17 mouse cellular contexts compared by ENCODE assay signal in the genomic region with DNA sequence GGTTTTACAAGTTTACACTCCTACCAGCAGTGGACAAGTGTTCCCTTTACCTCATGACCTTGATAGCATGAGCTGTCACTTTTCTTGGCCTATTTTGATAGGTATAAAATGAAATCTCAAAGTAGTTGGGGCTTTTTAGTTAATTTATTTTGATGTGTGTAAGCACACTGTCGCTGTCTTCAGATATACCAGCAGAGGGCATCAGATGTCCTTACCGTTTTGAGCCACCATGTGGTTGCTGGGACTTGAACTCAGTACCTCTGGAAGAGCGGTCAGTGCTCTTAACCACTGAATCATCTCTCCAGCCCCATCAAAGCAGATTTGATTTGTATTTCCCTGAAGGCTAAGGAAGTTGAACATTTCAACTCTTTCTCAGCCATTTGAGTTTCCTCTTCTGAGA. TPM values are rescaled to one million over a fixed set of nuclear protein-coding genes. Genes with fewer than 3 reads are reported as not detected.
DNase-seq lines count a peak whose midpoint lies in the region; ATAC-seq and TF ChIP-seq lines count a peak whose summit lies in the region.
"Had no signal": no experiment of that assay in that cellular context is flagged by ENCODE, and none has a peak within 500 bp of the region (broad histone marks: within the 10 kb centered on the region; RNA-seq: fewer than 3 reads in every experiment).

No protein-coding gene starts in this region.

- TF ChIP-seq POLR2A in MEL (IDR thresholded peaks at IDR 0.05; ENCODE audit: control insufficient read depth in 1 of 2, insufficient read depth in 1 of 2, low read depth in 1 of 2, low read length in 2 of 2, poor library complexity in 1 of 2) = no peak
- no peak for TF ChIP-seq POLR2A in brain, embryonic 14.5 days (IDR thresholded peaks at IDR 0.05; ENCODE audit: borderline replicate concordance, extremely low read depth, insufficient read depth, insufficient read length, poor library complexity, severe bottlenecking)

- TF ChIP-seq EP300 in MEL (IDR thresholded peaks at IDR 0.05; ENCODE audit: low read depth in 1 of 2, low read length in 2 of 2) = no peak

- no peak overlapping the region for H3K4me3 ChIP-seq in intestine, postnatal 0 days (ENCODE audit: low read depth, low read length)
- no peak overlapping the region for H3K4me3 ChIP-seq in intestine, embryonic 15.5 days (replicated peaks)
- H3K4me3 ChIP-seq in MEL (ENCODE audit: control insufficient read depth in 1 of 2, insufficient read depth in 1 of 2, low read depth in 2 of 2, low read length in 2 of 2) = no peak overlapping the region
- H3K4me3 ChIP-seq: heart, embryonic 15.5 days; midbrain, embryonic 12.5 days had no signal

- no peaks in the 10 kb centered on the region for H3K4me1 ChIP-seq in intestine, postnatal 0 days (replicated peaks; ENCODE audit: control insufficient read depth, insufficient read depth, low read length)
- no peaks in the 10 kb centered on the region for H3K4me1 ChIP-seq in intestine, embryonic 15.5 days (replicated peaks)
- H3K4me1 ChIP-seq in MEL (ENCODE audit: control insufficient read depth in 1 of 2, insufficient read depth in 2 of 2, low read length in 2 of 2) = no peaks in the 10 kb centered on the region
- H3K4me1 ChIP-seq: heart, embryonic 15.5 days; midbrain, embryonic 12.5 days had no signal

- no peak for ATAC-seq in intestine, postnatal 0 days
- ATAC-seq in intestine, embryonic 15.5 days = no peak
- ATAC-seq: hindbrain, embryonic 16.5 days; intestine, embryonic 16.5 days had no signal

- H3K79me2 ChIP-seq in MEL (ENCODE audit: control insufficient read depth, insufficient read depth, low read length, poor library complexity) = no peaks in the 10 kb centered on the region

- no peaks in the 10 kb centered on the region for H3K27me3 ChIP-seq in intestine, postnatal 0 days (replicated peaks; ENCODE audit: control insufficient read depth, insufficient read depth, low read length)
- no peaks in the 10 kb centered on the region for H3K27me3 ChIP-seq in intestine, embryonic 15.5 days (replicated peaks)
- no peaks in the 10 kb centered on the region for H3K27me3 ChIP-seq in MEL (ENCODE audit: control insufficient read depth in 1 of 2, insufficient read depth in 2 of 2, low read length in 2 of 2)
- H3K27me3 ChIP-seq: heart, embryonic 15.5 days; midbrain, embryonic 12.5 days had no signal

- no peak overlapping the region for H3K27ac ChIP-seq in intestine, postnatal 0 days (ENCODE audit: low read depth, low read length)
- H3K27ac ChIP-seq in intestine, embryonic 15.5 days = no peak overlapping the region
- H3K27ac ChIP-seq in MEL (ENCODE audit: control insufficient read depth, low read depth, low read length) = no peak overlapping the region
- H3K27ac ChIP-seq: heart, embryonic 15.5 days; midbrain, embryonic 12.5 days had no signal

- peak; percentile 33 for TF ChIP-seq RAD21 in MEL (IDR thresholded peaks at IDR 0.05; ENCODE audit: low read depth, low read length)

- no peak overlapping the region for H3K4me2 ChIP-seq in intestine, postnatal 0 days (replicated peaks; ENCODE audit: low read depth)
- H3K4me2 ChIP-seq in intestine, embryonic 15.5 days (replicated peaks) = no peak overlapping the region
- H3K4me2 ChIP-seq: heart, embryonic 15.5 days; midbrain, embryonic 12.5 days had no signal

- 0 out of 2 replicates have a peak, but pooled peaks have one; percentile 11 for TF ChIP-seq CTCF in intestine, postnatal 0 days (IDR thresholded peaks at IDR 0.05; ENCODE audit: low read depth)
- TF ChIP-seq CTCF in MEL (IDR thresholded peaks at IDR 0.05 in 2 of 3, conservative IDR thresholded peaks at IDR 0.05 in 1 of 3; ENCODE audit: control insufficient read depth in 1 of 3, insufficient read depth in 1 of 3, low read depth in 2 of 3, low read length in 3 of 3, poor library complexity in 1 of 3, severe bottlenecking in 1 of 3) = peak in 2 of 3 experiments; percentile 1 to 16; a peak in 1 of 6 replicates
- 0 out of 2 replicates have a peak, but pooled peaks have one; percentile 5 for TF ChIP-seq CTCF in brain, embryonic 14.5 days (IDR thresholded peaks at IDR 0.05; ENCODE audit: borderline replicate concordance, extremely low read depth, insufficient read depth, insufficient read length)

- no peak overlapping the region for H3K9ac ChIP-seq in intestine, postnatal 0 days (ENCODE audit: low read depth, low read length)
- no peak overlapping the region for H3K9ac ChIP-seq in intestine, embryonic 15.5 days
- H3K9ac ChIP-seq in MEL (ENCODE audit: control insufficient read depth, low read depth, low read length, poor library complexity, severe bottlenecking) = no peak overlapping the region
- H3K9ac ChIP-seq: heart, embryonic 15.5 days; midbrain, embryonic 12.5 days had no signal

- H3K36me3 ChIP-seq in intestine, postnatal 0 days (ENCODE audit: control insufficient read depth, insufficient read depth) = no peaks in the 10 kb centered on the region
- no peaks in the 10 kb centered on the region for H3K36me3 ChIP-seq in intestine, embryonic 15.5 days
- no peaks in the 10 kb centered on the region for H3K36me3 ChIP-seq in MEL (ENCODE audit: control insufficient read depth in 1 of 2, insufficient read depth in 2 of 2, low read length in 2 of 2)
- H3K36me3 ChIP-seq: heart, embryonic 15.5 days; midbrain, embryonic 12.5 days had no signal

- DNase-seq in 416B (ENCODE audit: low read depth) = peak; percentile 6
- DNase-seq in MEL (ENCODE audit: low read depth, low spot score) = peak; percentile 6
- DNase-seq in brain, embryonic 14.5 days (ENCODE audit: low read depth) = no peak
- no peak for DNase-seq in B cell, adult 2 months
- no peak for DNase-seq in layer of hippocampus, adult 9-10 months (ENCODE audit: low spot score)
- DNase-seq: adrenal gland, postnatal 25 days; cerebellum, adult 11 months; cerebellum, adult 9-11 months; gastrocnemius, postnatal 25 days; kidney, postnatal 4 days; lung, postnatal 14 days had no signal

- WGBS in intestine, postnatal 0 days = 63% methylated on average over 3 of the region's 3 CpGs
- WGBS in intestine, embryonic 15.5 days = 67% methylated on average over 3 of the region's 3 CpGs

- H3K9me3 ChIP-seq in intestine, postnatal 0 days (ENCODE audit: control insufficient read depth) = no peaks in the 10 kb centered on the region
- H3K9me3 ChIP-seq in intestine, embryonic 15.5 days = no peaks in the 10 kb centered on the region
- no peaks in the 10 kb centered on the region for H3K9me3 ChIP-seq in MEL (replicated peaks; ENCODE audit: insufficient read depth, low read length)
- H3K9me3 ChIP-seq: heart, embryonic 15.5 days; midbrain, embryonic 12.5 days had no signal

TF ChIP-seq in MEL, 35 proteins besides CTCF, POLR2A, EP300 and RAD21:
- TF ChIP-seq SMC3 (IDR thresholded peaks at IDR 0.05; ENCODE audit: low read depth, low read length) (peak; percentile 30), NELFE (IDR thresholded peaks at IDR 0.05; ENCODE audit: low read depth, low read length) (no peak)

RNA-seq across cellular contexts. Expression of gene AW209491, which starts 59.0 kb away (rescaled TPM):
- 9.7 and 10.3 TPM in 2 replicates for polyA plus RNA-seq in intestine, postnatal 0 days (2015; fragmentation: Nextera tagmentation; extraction: Ambion mirVana)
- 26.0 and 26.6 TPM in 2 replicates for polyA plus RNA-seq in intestine, embryonic 15.5 days (2015; fragmentation: Nextera tagmentation; extraction: Ambion mirVana)
- 14.7 and 15.9 TPM in 2 replicates for total RNA-seq in MEL (2012; rRNA removed)
- polyA plus RNA-seq in MEL (2012; ENCODE audit: insufficient read depth in 1 of 2, insufficient read length in 2 of 2, low read depth in 1 of 2, low replicate concordance in 2 of 2, missing spikeins in 1 of 2) = 10 to 100 TPM in 1 of 2 experiments, not detected in 1; 17.4 TPM
- 16.5 and 16.8 TPM in 2 replicates for polyA plus RNA-seq in brain, embryonic 14.5 days (2012; rRNA removed)

Comparison
In these comparisons a context has a peak if more than half of its experiments do, and no peak if none do; other contexts are left out.
1. DNase-seq: peak in 416B (single experiment) and MEL (single experiment); none in brain, embryonic 14.5 days (single experiment), B cell, adult 2 months (0 of 2) and layer of hippocampus, adult 9-10 months (single experiment).
2. Peak in every context shown above with its lines, with median percentiles within 50 percentile points of each other: CTCF ChIP-seq.